30 mouse cellular contexts compared by ENCODE assay signal in the genomic region with DNA sequence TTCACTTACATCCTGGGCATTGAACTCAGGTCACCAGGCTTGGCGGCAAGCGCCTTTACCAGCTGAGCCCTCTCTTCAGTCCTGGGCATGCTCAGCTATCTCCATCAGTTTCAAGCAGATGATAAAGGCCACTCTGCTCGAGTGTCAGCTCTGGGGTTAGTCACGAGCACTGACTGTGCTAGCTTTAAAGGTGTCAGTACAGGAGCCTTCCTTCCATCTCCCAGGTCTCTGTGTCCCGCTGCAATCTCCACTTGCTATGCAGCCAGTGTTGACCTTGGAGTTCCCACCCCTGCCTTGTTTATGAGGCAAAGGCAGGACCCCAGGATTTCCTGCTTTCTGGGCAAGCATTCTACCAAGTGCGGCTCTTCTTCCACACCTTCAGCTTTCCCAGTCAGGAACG. TPM values are rescaled to one million over a fixed set of nuclear protein-coding genes. Genes with fewer than 3 reads are reported as not detected.
DNase-seq lines count a peak whose midpoint lies in the region; ATAC-seq and TF ChIP-seq lines count a peak whose summit lies in the region.
"Had no signal": no experiment of that assay in that cellular context is flagged by ENCODE, and none has a peak within 500 bp of the region (broad histone marks: within the 10 kb centered on the region; RNA-seq: fewer than 3 reads in every experiment).

No protein-coding gene starts in this region.

- H3K36me3 ChIP-seq in heart, postnatal 0 days (replicated peaks; ENCODE audit: control insufficient read depth, insufficient read depth, low read length) = no peaks in the 10 kb centered on the region
- H3K36me3 ChIP-seq: embryonic facial prominence, embryonic 10.5 days; limb, embryonic 13.5 days; liver, embryonic 13.5 days; midbrain, embryonic 15.5 days; neural tube, embryonic 13.5 days had no signal

- no peak for TF ChIP-seq CTCF in heart, postnatal 0 days (IDR thresholded peaks at IDR 0.05; ENCODE audit: low read depth)
- no peak for TF ChIP-seq CTCF in layer of hippocampus, adult 2 months (conservative IDR thresholded peaks at IDR 0.05)
- no peak for TF ChIP-seq CTCF in bone marrow macrophage, adult 2 months (IDR thresholded peaks at IDR 0.05; ENCODE audit: low read depth, low read length)

- TF ChIP-seq POLR2A in bone marrow macrophage, adult 2 months (IDR thresholded peaks at IDR 0.05; ENCODE audit: borderline replicate concordance, low read depth, low read length) = no peak

- no peaks in the 10 kb centered on the region for H3K9me3 ChIP-seq in heart, postnatal 0 days (replicated peaks; ENCODE audit: control insufficient read depth, low read length)
- H3K9me3 ChIP-seq: midbrain, embryonic 15.5 days; neural tube, embryonic 13.5 days had no signal

- 55% methylated on average over 7 of the region's 7 CpGs for WGBS in heart, postnatal 0 days

- no peak for ATAC-seq in heart, postnatal 0 days (ENCODE audit: insufficient read depth, low read depth)
- ATAC-seq: inflammation-experienced regulatory T-cells, adult 6 months; midbrain, embryonic 15.5 days; Patski had no signal

- intact Hi-C loops in heart, postnatal 25 days (cut with DNase I) = no loop called here

- peaks cover 2% of the 10 kb centered on the region for H3K27me3 ChIP-seq in heart, postnatal 0 days (ENCODE audit: control insufficient read depth, insufficient read depth, low read length)
- H3K27me3 ChIP-seq: Patski had no signal

- H3K4me2 ChIP-seq in heart, postnatal 0 days (ENCODE audit: low read depth, low read length) = no peak overlapping the region
- H3K4me2 ChIP-seq: heart, embryonic 11.5 days; limb, embryonic 13.5 days; liver, embryonic 13.5 days; midbrain, embryonic 15.5 days; neural tube, embryonic 13.5 days had no signal

- no peak overlapping the region for H3K4me3 ChIP-seq in heart, postnatal 0 days (ENCODE audit: low read depth, low read length)
- H3K4me3 ChIP-seq in layer of hippocampus, adult 2 months = no peak overlapping the region
- no peak overlapping the region for H3K4me3 ChIP-seq in bone marrow macrophage, adult 2 months (ENCODE audit: insufficient read depth, low read length)
- H3K4me3 ChIP-seq: embryonic facial prominence, embryonic 10.5 days; limb, embryonic 13.5 days; liver, embryonic 13.5 days; midbrain, embryonic 15.5 days; myocyte; neural tube, embryonic 13.5 days had no signal

- H3K9ac ChIP-seq in heart, postnatal 0 days (replicated peaks; ENCODE audit: low read depth, low read length) = no peak overlapping the region
- H3K9ac ChIP-seq: limb, embryonic 13.5 days; liver, embryonic 13.5 days; lung, embryonic 14.5 days; midbrain, embryonic 15.5 days had no signal

- TF ChIP-seq EP300 in heart, postnatal 0 days (IDR thresholded peaks at IDR 0.05; ENCODE audit: low read depth) = no peak

- peak; percentile 34 for DNase-seq in adrenal gland, adult 2 months
- no peak for DNase-seq in adrenal gland, adult 8-10 months
- no peak for DNase-seq in heart, postnatal 0 days (ENCODE audit: low spot score)
- DNase-seq in heart, postnatal 25 days (ENCODE audit: low spot score) = no peak
- DNase-seq in layer of hippocampus, adult 2 months (ENCODE audit: low spot score in 2 of 2) = no peak
- DNase-seq in layer of hippocampus, postnatal 36 days = no peak
- DNase-seq in spleen, postnatal 4 days (ENCODE audit: low spot score in 2 of 2) = no peak
- DNase-seq: adrenal gland, postnatal 10 days; cerebellum, adult 11 months; cerebellum, postnatal 10 days; liver, embryonic 13.5 days; lung, embryonic 14.5 days; thymus, adult 2 months; thymus, postnatal 4 days had no signal

- peak overlapping the region; percentile 94 for H3K27ac ChIP-seq in heart, postnatal 0 days (ENCODE audit: low read depth)
- peak overlapping the region; percentile 95 for H3K27ac ChIP-seq in layer of hippocampus, adult 2 months
- peak overlapping the region; percentile 82 for H3K27ac ChIP-seq in bone marrow macrophage, adult 2 months (ENCODE audit: insufficient read depth, low read depth, low read length)
- H3K27ac ChIP-seq: embryonic facial prominence, embryonic 10.5 days; limb, embryonic 13.5 days; liver, embryonic 13.5 days; midbrain, embryonic 15.5 days had no signal

- H3K4me1 ChIP-seq in heart, postnatal 0 days (ENCODE audit: control insufficient read depth, insufficient read depth) = peaks cover 21% of the 10 kb centered on the region
- H3K4me1 ChIP-seq in bone marrow macrophage, adult 2 months (ENCODE audit: control insufficient read depth, insufficient read depth, low read length) = peaks cover 29% of the 10 kb centered on the region

RNA-seq across cellular contexts. Expression of a gene that starts 1.1 kb away (rescaled TPM):
- 100 to 1,000 TPM; 195 to 212 TPM for total RNA-seq in adrenal gland, adult 2 months (2021)
- polyA plus RNA-seq in adrenal gland, adult 2 months (2012; rRNA removed) = 479 and 725 TPM in 2 replicates
- total RNA-seq in adrenal gland, adult 8-10 months (2022) = 100 to 1,000 TPM; 141 to 186 (median 160) TPM
- total RNA-seq in heart, postnatal 0 days (2014; rRNA removed; ENCODE audit: low replicate concordance) = 68.4 and 178 TPM in 2 replicates
- polyA plus RNA-seq in heart, postnatal 0 days (2015; fragmentation: Nextera tagmentation; extraction: Ambion mirVana) = 62.1 and 68.5 TPM in 2 replicates
- total RNA-seq in heart, postnatal 25 days (2021) = 100 to 1,000 TPM; 140 to 143 TPM
- 100 to 1,000 TPM; 125 to 126 TPM for total RNA-seq in layer of hippocampus, adult 2 months (2021)
- total RNA-seq in layer of hippocampus, postnatal 36 days (2021) = 100 to 1,000 TPM; 109 to 123 TPM
- 85.4 and 86.3 TPM in 2 replicates for polyA plus RNA-seq in bone marrow macrophage, adult 2 months (2012; ENCODE audit: insufficient read depth, insufficient read length, missing spikeins)

RNA-seq across cellular contexts. Expression of a gene that starts 1.2 kb away (rescaled TPM):
- 1 to 10 TPM; 1.2 to 1.6 TPM for total RNA-seq in adrenal gland, adult 2 months (2021)
- 0.26 and 0.54 TPM in 2 replicates for polyA plus RNA-seq in adrenal gland, adult 2 months (2012; rRNA removed)
- 1 to 10 TPM in 1 of 4 experiments, under 1 TPM in 3; 0.40 to 1.3 (median 0.49) TPM for total RNA-seq in adrenal gland, adult 8-10 months (2022)
- total RNA-seq in heart, postnatal 0 days (2014; rRNA removed; ENCODE audit: low replicate concordance) = 0.50 TPM in 1 of 2 replicates, not detected in the other
- polyA plus RNA-seq in heart, postnatal 0 days (2015; fragmentation: Nextera tagmentation; extraction: Ambion mirVana) = 0.12 TPM in 2 replicates
- total RNA-seq in heart, postnatal 25 days (2021) = under 1 TPM; 0.14 to 0.31 TPM
- total RNA-seq in layer of hippocampus, adult 2 months (2021) = not detected
- not detected for total RNA-seq in layer of hippocampus, postnatal 36 days (2021)
- polyA plus RNA-seq in bone marrow macrophage, adult 2 months (2012; ENCODE audit: insufficient read depth, insufficient read length, missing spikeins) = not detected in 2 replicates
- total RNA-seq: ES-E14; gastrocnemius, adult 18-20 months; left cerebral cortex, postnatal 10 days had no signal
- polyA plus RNA-seq: brain, embryonic 14.5 days; heart, embryonic 11.5 days; hindbrain, embryonic 11.5 days; limb, embryonic 13.5 days; midbrain, embryonic 15.5 days; neural tube, embryonic 13.5 days; spleen, adult 2 months; stomach, embryonic 14.5 days had no signal

RNA-seq across cellular contexts. Expression of a gene that starts 8.9 kb away (rescaled TPM):
- 1 to 10 TPM; 4.1 to 6.8 TPM for total RNA-seq in adrenal gland, adult 2 months (2021)
- 31.6 and 35.2 TPM in 2 replicates for polyA plus RNA-seq in adrenal gland, adult 2 months (2012; rRNA removed)
- 1 to 10 TPM; 5.1 to 7.0 (median 5.8) TPM for total RNA-seq in adrenal gland, adult 8-10 months (2022)
- 0.08 TPM in 1 of 2 replicates, not detected in the other for total RNA-seq in heart, postnatal 0 days (2014; rRNA removed; ENCODE audit: low replicate concordance)
- polyA plus RNA-seq in heart, postnatal 0 days (2015; fragmentation: Nextera tagmentation; extraction: Ambion mirVana) = 0.23 and 0.37 TPM in 2 replicates
- total RNA-seq in heart, postnatal 25 days (2021) = under 1 TPM; 0.31 to 0.36 TPM
- total RNA-seq in layer of hippocampus, adult 2 months (2021) = under 1 TPM; 0.22 to 0.31 TPM
- total RNA-seq in layer of hippocampus, postnatal 36 days (2021) = not detected
- 15.9 and 17.7 TPM in 2 replicates for polyA plus RNA-seq in bone marrow macrophage, adult 2 months (2012; ENCODE audit: insufficient read depth, insufficient read length, missing spikeins)
- total RNA-seq: gastrocnemius, adult 18-20 months; left cerebral cortex, postnatal 10 days had no signal
- polyA plus RNA-seq: neural tube, embryonic 13.5 days had no signal

RNA-seq across cellular contexts. Expression of a gene that starts 24.4 kb away (rescaled TPM):
- total RNA-seq in adrenal gland, adult 2 months (2021) = 100 to 1,000 TPM; 125 to 142 TPM
- 675 and 694 TPM in 2 replicates for polyA plus RNA-seq in adrenal gland, adult 2 months (2012; rRNA removed)
- 100 to 1,000 TPM; 116 to 141 (median 124) TPM for total RNA-seq in adrenal gland, adult 8-10 months (2022)
- 333 and 425 TPM in 2 replicates for total RNA-seq in heart, postnatal 0 days (2014; rRNA removed; ENCODE audit: low replicate concordance)
- polyA plus RNA-seq in heart, postnatal 0 days (2015; fragmentation: Nextera tagmentation; extraction: Ambion mirVana) = 210 and 212 TPM in 2 replicates
- total RNA-seq in heart, postnatal 25 days (2021) = 10 to 100 TPM; 68.1 to 75.9 TPM
- total RNA-seq in layer of hippocampus, adult 2 months (2021) = 10 to 100 TPM; 27.5 to 34.4 TPM
- total RNA-seq in layer of hippocampus, postnatal 36 days (2021) = 10 to 100 TPM; 31.0 to 35.8 TPM
- 83.5 and 88.9 TPM in 2 replicates for polyA plus RNA-seq in bone marrow macrophage, adult 2 months (2012; ENCODE audit: insufficient read depth, insufficient read length, missing spikeins)

RNA-seq across cellular contexts. Expression of a gene that starts 24.9 kb away (rescaled TPM):
- 10 to 100 TPM; 64.7 to 74.4 TPM for total RNA-seq in adrenal gland, adult 2 months (2021)
- 230 and 237 TPM in 2 replicates for polyA plus RNA-seq in adrenal gland, adult 2 months (2012; rRNA removed)
- 10 to 100 TPM; 72.6 to 87.3 (median 82.3) TPM for total RNA-seq in adrenal gland, adult 8-10 months (2022)
- total RNA-seq in heart, postnatal 0 days (2014; rRNA removed; ENCODE audit: low replicate concordance) = 47.6 and 61.5 TPM in 2 replicates
- 54.4 and 55.3 TPM in 2 replicates for polyA plus RNA-seq in heart, postnatal 0 days (2015; fragmentation: Nextera tagmentation; extraction: Ambion mirVana)
- 10 to 100 TPM; 27.0 to 31.1 TPM for total RNA-seq in heart, postnatal 25 days (2021)
- total RNA-seq in layer of hippocampus, adult 2 months (2021) = 10 to 100 TPM; 33.8 to 34.9 TPM
- total RNA-seq in layer of hippocampus, postnatal 36 days (2021) = 10 to 100 TPM; 30.1 to 34.7 TPM
- 64.5 and 65.3 TPM in 2 replicates for polyA plus RNA-seq in bone marrow macrophage, adult 2 months (2012; ENCODE audit: insufficient read depth, insufficient read length, missing spikeins)
